Mouse (Mus musculus) forebrain, embryonic 15.5 days (tissue): ENCODE measurements around the gene Pcp2. TPM values are rescaled to one million over a fixed set of nuclear protein-coding genes. Genes with fewer than 3 reads are reported as not detected.

Experiments
- ATAC-seq: fragments of 200-750 bp; cut with Nextera tagmentation; replicated peaks from 2 replicates; pipeline ENCODE4 v1.8.0; 2017; ENCODE audit warnings: mild to moderate bottlenecking, moderate TSS enrichment, moderate library complexity
- H3K27ac ChIP-seq: fragments of 300-500 bp; sonication (generic); replicated peaks from 2 replicates; pipeline ENCODE4 v1.5.1; 2015; ENCODE audit warnings: mild to moderate bottlenecking, inconsistent platforms
- H3K27me3 ChIP-seq: fragments of 300-500 bp; sonication (generic); 2 replicates; pipeline ENCODE4 v1.6.1; 2015; ENCODE audit warnings: inconsistent platforms
- H3K36me3 ChIP-seq: fragments of 300-500 bp; sonication (generic); 2 replicates; pipeline ENCODE4 v1.6.1; 2015; ENCODE audit warnings: mild to moderate bottlenecking, inconsistent platforms
- H3K4me1 ChIP-seq: fragments of 300-500 bp; sonication (generic); 2 replicates; pipeline ENCODE4 v1.6.1; 2015; ENCODE audit warnings: inconsistent platforms
- H3K4me2 ChIP-seq: fragments of 300-500 bp; sonication (generic); replicated peaks from 2 replicates; pipeline ENCODE4 v1.6.1; 2015; ENCODE audit warnings: mild to moderate bottlenecking, inconsistent platforms
- H3K4me3 ChIP-seq: fragments of 300-500 bp; sonication (generic); 2 replicates; pipeline ENCODE4 v1.5.1; 2015; ENCODE audit warnings: mild to moderate bottlenecking, inconsistent platforms
- H3K9ac ChIP-seq: fragments of 300-500 bp; sonication (generic); replicated peaks from 2 replicates; pipeline ENCODE4 v1.6.1; 2015; ENCODE audit warnings: mild to moderate bottlenecking, inconsistent platforms
- H3K9me3 ChIP-seq: fragments of 300-500 bp; sonication (generic); 2 replicates; pipeline ENCODE4 v1.6.1; 2016; ENCODE audit warnings: inconsistent platforms
- WGBS: fragments of 180-500 bp; shearing (Covaris S2); methylation state at CpG from one replicate; pipeline ENCODE4 v1.1.7; 2015; ENCODE audit warnings: mixed read lengths; 5-methylcytosine and 5-hydroxymethylcytosine counted together
- polyA plus RNA-seq: library from polyadenylated mRNA; unstranded; fragments of >200 nt; fragmentation: Nextera tagmentation; extraction: Ambion mirVana; gene quantifications from 2 replicates; pipeline ENCODE4 v1.2.1, GENCODE M21; 2015

Pcp2 gene
- polyA plus RNA-seq: 0.14 and 0.50 TPM in 2 replicates

DNA sequence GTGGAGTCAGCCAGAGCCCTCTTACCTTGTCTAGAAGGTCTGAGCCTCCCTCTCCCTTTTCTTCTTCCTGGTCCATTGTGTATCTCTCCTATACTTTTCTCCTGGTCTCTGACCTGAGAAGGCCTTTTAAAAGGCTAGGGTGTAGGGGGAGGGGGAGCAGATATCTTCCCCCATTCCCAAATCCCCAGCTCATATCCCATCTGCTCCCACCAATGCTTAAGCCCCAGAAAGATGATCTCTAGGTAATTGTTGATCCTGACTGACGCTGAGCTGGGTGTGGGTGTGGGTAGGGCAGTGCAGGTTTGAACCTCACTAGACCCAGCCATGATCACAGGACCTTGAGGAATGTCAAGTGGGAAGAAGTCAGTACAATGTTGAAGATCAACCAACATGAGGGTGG, at the start of gene Pcp2:
Gene Pcp2 (minus strand): TSS at position 101 of the 400 bp plus-strand sequence.
- Histone ChIP-seq H3K27ac (no peak within 1 kb of the TSS), H3K9me3 (no peaks in the 10 kb centered on the region), H3K36me3 (no peaks in the 10 kb centered on the region), H3K9ac (no peak within 1 kb of the TSS), H3K27me3 (no peaks in the 10 kb centered on the region), H3K4me2 (no peak within 1 kb of the TSS), H3K4me1 (peaks cover 15% of the 10 kb centered on the region), H3K4me3 (no peak within 1 kb of the TSS)
- ATAC-seq: no peak
- 63% methylated on average over 1 of the region's 1 CpGs for WGBS

DNA sequence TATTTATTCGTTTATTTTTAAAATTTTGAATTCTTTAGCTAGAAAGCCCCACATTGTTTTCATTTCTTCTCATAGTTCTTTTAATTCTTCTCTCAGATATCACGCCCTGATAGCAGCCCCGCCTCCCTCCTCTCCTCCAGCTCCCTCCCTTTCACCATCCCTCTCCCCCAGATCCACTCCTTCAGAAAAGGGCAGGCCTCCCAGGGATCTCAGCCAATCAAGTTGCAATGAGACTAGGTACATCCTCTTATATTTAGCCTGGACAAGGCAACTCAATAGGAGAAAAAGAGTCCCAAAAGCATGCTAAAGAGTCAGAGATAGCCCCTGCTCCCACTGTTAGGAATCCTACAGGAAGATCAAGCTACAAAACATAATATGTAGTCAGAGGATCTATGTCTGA, 49.3 kb upstream of the Pcp2 start:
- no peak overlapping the region for H3K27ac ChIP-seq
- no peaks in the 10 kb centered on the region for H3K27me3 ChIP-seq
- peaks cover 27% of the 10 kb centered on the region for H3K4me1 ChIP-seq
- no peak overlapping the region for H3K9ac ChIP-seq
- no peak overlapping the region for H3K4me2 ChIP-seq
- no peak for ATAC-seq
- no peaks in the 10 kb centered on the region for H3K9me3 ChIP-seq
- peaks cover 11% of the 10 kb centered on the region for H3K36me3 ChIP-seq
- WGBS: 64% methylated on average over 3 of the region's 3 CpGs
- H3K4me3 ChIP-seq: no peak overlapping the region

DNA sequence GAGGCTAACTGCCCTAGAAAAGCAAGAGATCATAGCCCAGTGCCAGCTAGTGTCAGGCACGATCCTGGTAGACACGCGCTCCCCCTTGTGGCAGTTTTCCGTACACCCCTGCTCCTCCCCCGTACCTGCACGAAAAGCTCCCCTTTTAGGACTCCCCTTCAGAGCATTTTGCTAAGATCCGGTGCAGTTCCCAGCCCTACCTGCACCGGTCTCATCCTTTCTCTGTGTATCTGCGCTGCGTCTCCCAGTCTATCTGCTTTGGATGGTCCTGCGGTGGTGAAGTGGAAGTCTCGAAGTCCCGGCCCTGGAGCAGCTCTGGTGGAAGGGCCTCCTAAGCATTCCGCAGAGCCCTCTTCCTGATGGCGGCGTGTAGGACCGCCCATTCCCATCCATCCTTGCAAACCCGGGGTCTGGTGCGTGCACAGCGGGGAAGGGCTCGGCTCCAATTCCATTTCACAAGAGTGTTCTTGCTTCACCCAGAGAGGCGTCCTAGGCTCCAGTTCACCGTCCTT, 46.7 kb upstream of the Pcp2 start, which contains the start of gene Fcor:
Gene Fcor (minus strand): TSS at position 383 of the 512 bp plus-strand sequence.
- peak; percentile 90 for ATAC-seq
- H3K4me3 ChIP-seq: peak within 1 kb of the TSS; percentile 56
- no peaks in the 10 kb centered on the region for H3K27me3 ChIP-seq
- peak within 1 kb of the TSS; percentile 54 for H3K9ac ChIP-seq
- H3K9me3 ChIP-seq: no peaks in the 10 kb centered on the region
- H3K4me1 ChIP-seq: peaks cover 13% of the 10 kb centered on the region
- WGBS: under 1% methylated on average over 23 of the region's 23 CpGs
- H3K4me2 ChIP-seq: peak within 1 kb of the TSS; percentile 62
- peak within 1 kb of the TSS; percentile 81 for H3K27ac ChIP-seq
- H3K36me3 ChIP-seq: no peaks in the 10 kb centered on the region

DNA sequence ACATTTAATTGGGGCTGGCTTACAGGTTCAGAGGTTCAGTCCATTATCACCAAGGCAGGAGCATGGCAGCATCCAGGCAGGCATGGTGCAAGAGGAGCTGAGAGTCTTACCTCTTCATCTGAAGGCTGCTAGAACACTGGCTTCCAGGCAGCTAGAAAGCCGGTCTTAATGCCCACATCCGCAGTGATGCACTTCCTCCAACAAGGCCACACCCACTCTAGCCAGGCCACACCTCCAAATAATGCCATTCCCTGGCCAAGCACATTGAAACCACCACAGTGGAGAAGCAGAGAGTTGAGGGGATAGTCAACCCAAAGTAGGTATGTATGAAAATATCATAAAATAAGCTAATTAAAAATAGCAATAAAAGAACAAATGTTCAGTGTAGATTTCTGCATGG, 45.0 kb upstream of the Pcp2 start:
- WGBS: 81% methylated on average over 2 of the region's 2 CpGs
- no peaks in the 10 kb centered on the region for H3K9me3 ChIP-seq
- ATAC-seq: no peak
- peaks cover 6% of the 10 kb centered on the region; the same call in 1 of the 2 replicates for H3K4me1 ChIP-seq
- H3K4me2 ChIP-seq: no peak overlapping the region
- no peak overlapping the region for H3K4me3 ChIP-seq
- H3K27ac ChIP-seq: no peak overlapping the region
- no peaks in the 10 kb centered on the region for H3K36me3 ChIP-seq
- H3K27me3 ChIP-seq: no peaks in the 10 kb centered on the region
- no peak overlapping the region for H3K9ac ChIP-seq

GRCm38 (mm10) chr8:3665507-3665906, 40.2 kb upstream of the Pcp2 start, which contains the start of gene Mcemp1:
Mcemp1 (plus strand) TSS chr8:3665754.
- WGBS: 85% methylated on average over 6 of the region's 6 CpGs
- no peaks in the 10 kb centered on the region for H3K4me1 ChIP-seq

GRCm38 (mm10) chr8:3664405-3664804, 39.1 kb upstream of the Pcp2 start:
- no peak overlapping the region for H3K4me2 ChIP-seq
- no peak for ATAC-seq
- no peaks in the 10 kb centered on the region for H3K9me3 ChIP-seq
- H3K27ac ChIP-seq: no peak overlapping the region
- no peak overlapping the region for H3K4me3 ChIP-seq
- no peaks in the 10 kb centered on the region for H3K27me3 ChIP-seq
- no peaks in the 10 kb centered on the region for H3K36me3 ChIP-seq
- no peak overlapping the region for H3K9ac ChIP-seq
- no peaks in the 10 kb centered on the region for H3K4me1 ChIP-seq
- WGBS: 63% methylated on average over 4 of the region's 5 CpGs

More at GRCm38 (mm10) chr8:3665507-3665906, 40.2 kb upstream of the Pcp2 start, which contains the start of gene Mcemp1:
- Histone ChIP-seq H3K36me3 (no peaks in the 10 kb centered on the region), H3K9me3 (no peaks in the 10 kb centered on the region), H3K4me2 (no peak within 1 kb of the TSS), H3K4me3 (no peak within 1 kb of the TSS), H3K27ac (no peak within 1 kb of the TSS), H3K9ac (no peak within 1 kb of the TSS), H3K27me3 (no peaks in the 10 kb centered on the region)
- no peak for ATAC-seq

- ATAC-seq: no peak
- Histone ChIP-seq H3K36me3 (no peaks in the 10 kb centered on the region), H3K4me1 (0 out of 2 replicates have a peak, but pooled peaks cover 5% of the 10 kb centered on the region), H3K9me3 (no peaks in the 10 kb centered on the region), H3K27ac (no peak overlapping the region), H3K4me2 (no peak overlapping the region), H3K4me3 (no peak overlapping the region), H3K27me3 (no peaks in the 10 kb centered on the region), H3K9ac (no peak overlapping the region)
- 82% methylated on average over 8 of the region's 8 CpGs for WGBS
Observed at GRCm38 (mm10) chr8:3660889-3661288, 35.5 kb upstream of the Pcp2 start.

DNA sequence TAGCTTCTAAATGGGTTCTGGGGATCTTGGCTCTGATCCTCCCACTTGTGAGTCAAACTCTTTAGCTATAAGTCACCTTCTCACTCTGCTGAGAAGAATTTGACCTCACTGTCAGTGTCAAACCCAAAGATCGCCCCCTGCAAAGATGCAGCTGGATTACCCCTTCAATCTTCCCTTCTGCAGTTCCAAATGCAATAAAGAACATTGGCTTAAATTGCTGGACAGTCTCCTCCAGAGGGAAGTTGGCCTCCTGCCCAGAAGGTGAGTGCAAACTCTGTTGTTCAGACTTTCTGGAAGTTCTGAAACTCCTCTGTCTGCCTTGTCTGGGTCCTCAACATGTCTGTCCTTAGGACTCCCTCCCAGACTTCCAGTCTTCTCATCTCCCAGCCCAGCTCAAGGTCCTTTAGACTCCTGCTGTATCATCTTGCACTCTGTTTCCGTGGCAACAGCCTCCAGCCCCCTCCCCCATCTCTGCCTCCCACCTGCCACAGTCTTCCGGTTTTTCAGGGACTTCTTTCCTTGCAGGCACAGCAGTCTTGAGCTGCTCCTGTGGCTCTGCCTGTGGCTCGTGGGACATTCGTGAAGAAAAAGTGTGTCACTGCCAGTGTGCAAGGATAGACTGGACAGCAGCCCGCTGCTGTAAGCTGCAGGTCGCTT, 31.5 kb upstream of the Pcp2 start:
- WGBS: 20% methylated on average over 7 of the region's 7 CpGs
- H3K36me3 ChIP-seq: no peaks in the 10 kb centered on the region
- no peaks in the 10 kb centered on the region for H3K9me3 ChIP-seq
- no peak overlapping the region for H3K4me2 ChIP-seq
- no peak overlapping the region for H3K27ac ChIP-seq
- no peak overlapping the region for H3K4me3 ChIP-seq
- ATAC-seq: no peak; the same call in 1 of the 2 replicates
- 0 out of 2 replicates have a peak, but pooled peaks cover 5% of the 10 kb centered on the region for H3K4me1 ChIP-seq
- no peaks in the 10 kb centered on the region for H3K27me3 ChIP-seq
- no peak overlapping the region for H3K9ac ChIP-seq

GRCm38 (mm10) chr8:3655526-3655925, 30.2 kb upstream of the Pcp2 start, which contains the start of gene Retn:
Retn (plus strand) TSS chr8:3655770.
- H3K9me3 ChIP-seq: no peaks in the 10 kb centered on the region
- no peak within 1 kb of the TSS for H3K27ac ChIP-seq
- H3K36me3 ChIP-seq: no peaks in the 10 kb centered on the region
- no peak within 1 kb of the TSS for H3K4me2 ChIP-seq
- H3K4me3 ChIP-seq: no peak within 1 kb of the TSS
- no peak within 1 kb of the TSS for H3K9ac ChIP-seq
- H3K4me1 ChIP-seq: 0 out of 2 replicates have a peak, but pooled peaks cover 5% of the 10 kb centered on the region
- 81% methylated on average over 3 of the region's 3 CpGs for WGBS
- no peaks in the 10 kb centered on the region for H3K27me3 ChIP-seq
- no peak for ATAC-seq

DNA sequence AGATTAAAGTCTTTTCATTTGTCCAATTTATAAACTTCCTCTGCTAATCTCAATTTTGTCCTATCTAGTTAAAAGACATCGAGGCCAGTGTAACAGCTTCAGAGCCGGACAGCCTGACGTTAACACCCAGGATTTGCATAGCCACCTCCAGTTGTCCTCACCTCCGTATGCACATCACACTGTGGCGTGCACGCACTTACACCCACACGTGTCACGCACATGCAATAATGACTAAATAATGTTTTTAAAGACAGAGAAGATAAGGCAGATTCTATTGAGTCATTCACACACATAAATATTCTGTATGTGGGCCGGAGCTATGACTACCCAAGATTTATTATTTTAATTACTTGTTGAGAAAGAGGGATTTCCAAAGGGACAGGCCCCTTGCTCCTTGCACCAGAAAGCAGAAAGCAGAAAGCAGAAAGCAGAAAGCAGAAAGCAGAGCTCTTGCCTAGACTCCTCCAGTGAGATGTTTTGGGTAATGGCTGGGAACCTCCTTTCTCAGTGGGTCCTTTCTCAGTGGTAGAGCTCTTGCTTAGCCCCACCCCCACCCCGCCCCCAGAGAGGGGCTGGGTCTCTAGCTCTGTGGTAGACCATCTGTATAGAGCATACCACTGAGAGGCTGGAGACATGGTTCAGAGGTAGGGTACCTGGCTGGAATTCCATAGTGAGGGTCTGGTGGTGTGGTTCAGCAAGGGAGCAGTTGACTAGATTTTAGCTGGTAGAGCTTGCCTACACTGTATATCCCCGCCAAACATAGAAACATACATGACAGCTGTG, 29.6 kb upstream of the Pcp2 start:
- Histone ChIP-seq H3K9me3 (no peaks in the 10 kb centered on the region), H3K9ac (no peak overlapping the region), H3K27ac (no peak overlapping the region), H3K4me2 (no peak overlapping the region), H3K4me1 (0 out of 2 replicates have a peak, but pooled peaks cover 5% of the 10 kb centered on the region), H3K27me3 (no peaks in the 10 kb centered on the region), H3K4me3 (no peak overlapping the region), H3K36me3 (no peaks in the 10 kb centered on the region)
- no peak for ATAC-seq
- WGBS: 76% methylated on average over 11 of the region's 11 CpGs

DNA sequence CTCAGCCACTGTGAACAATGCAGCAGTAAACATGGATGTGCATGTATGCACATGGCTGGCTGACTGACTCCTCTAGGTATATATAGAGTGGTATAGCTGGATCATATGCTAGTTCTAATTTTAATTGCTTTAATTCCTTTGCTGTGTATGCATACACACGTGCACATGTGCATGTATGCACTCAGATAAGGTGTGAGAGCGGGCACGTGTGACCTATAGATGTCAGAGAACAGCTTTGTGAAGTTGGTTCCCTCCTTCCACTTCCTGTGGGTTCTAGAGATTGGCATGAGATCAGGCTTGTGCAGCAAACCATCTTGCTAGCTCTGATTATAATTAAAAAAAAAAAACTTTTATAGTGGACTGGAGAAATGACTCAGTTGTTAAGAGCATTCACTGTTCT, 27.5 kb upstream of the Pcp2 start:
- H3K36me3 ChIP-seq: no peaks in the 10 kb centered on the region

GRCm38 (mm10) chr8:3648990-3649389, 23.6 kb upstream of the Pcp2 start:
- Histone ChIP-seq H3K36me3 (no peaks in the 10 kb centered on the region), H3K4me3 (no peak overlapping the region), H3K4me2 (no peak overlapping the region), H3K4me1 (no peaks in the 10 kb centered on the region), H3K9ac (no peak overlapping the region), H3K9me3 (no peaks in the 10 kb centered on the region), H3K27me3 (no peaks in the 10 kb centered on the region), H3K27ac (no peak overlapping the region)
- no peak for ATAC-seq
- 43% methylated on average over 1 of the region's 1 CpGs for WGBS

More for the DNA sequence above, 27.5 kb upstream of the Pcp2 start:
- Histone ChIP-seq H3K4me1 (0 out of 2 replicates have a peak, but pooled peaks cover 5% of the 10 kb centered on the region), H3K9ac (no peak overlapping the region), H3K4me3 (no peak overlapping the region), H3K27me3 (no peaks in the 10 kb centered on the region), H3K4me2 (no peak overlapping the region), H3K27ac (no peak overlapping the region), H3K9me3 (no peaks in the 10 kb centered on the region)
- ATAC-seq: no peak
- WGBS: 71% methylated on average over 3 of the region's 3 CpGs
